Mouse (Mus musculus) embryo, embryonic 10.5 days (tissue): ENCODE results near the gene Gm37240.

ENCODE experiments used
- DNase-seq: peaks from one replicate; pipeline ENCODE4 v3.0.0-alpha.2; 2015; ENCODE audit warnings: low spot score

Gm37240 gene

GRCm38 (mm10) chr3:85827283-85827682, 60.0 kb downstream of the Gm37240 start:
- DNase-seq, result no peak

GRCm38 (mm10) chr3:85820839-85821548, 66.3 kb downstream of the Gm37240 start:
- no peak for DNase-seq

- no peak for DNase-seq
Observed at GRCm38 (mm10) chr3:85819319-85819718, 68.0 kb downstream of the Gm37240 start.

- no peak for DNase-seq
Observed at GRCm38 (mm10) chr3:85817191-85817590, 70.1 kb downstream of the Gm37240 start, which contains the start of gene Fam160a1. Gene Fam160a1, minus strand, starts transcription at chr3:85817291.

- no peak for DNase-seq
Observed at GRCm38 (mm10) chr3:85814241-85814640, 73.1 kb downstream of the Gm37240 start.

- DNase-seq, result peak; percentile 35
Observed at GRCm38 (mm10) chr3:85813101-85814014, 74.0 kb downstream of the Gm37240 start.

GRCm38 (mm10) chr3:85812010-85812409, 75.3 kb downstream of the Gm37240 start:
- no peak for DNase-seq

GRCm38 (mm10) chr3:85793166-85793565, 94.2 kb downstream of the Gm37240 start:
- no peak for DNase-seq

GRCm38 (mm10) chr3:85789748-85790147, 97.6 kb downstream of the Gm37240 start:
- no peak for DNase-seq

- DNase-seq, result no peak
Observed at GRCm38 (mm10) chr3:85786501-85786900, 100.8 kb downstream of the Gm37240 start.

GRCm38 (mm10) chr3:85780906-85781305, 106.4 kb downstream of the Gm37240 start:
- no peak for DNase-seq

- DNase-seq, result no peak
Observed at GRCm38 (mm10) chr3:85780332-85780731, 107.0 kb downstream of the Gm37240 start.

- no peak for DNase-seq
Observed at GRCm38 (mm10) chr3:85777841-85778240, 109.5 kb downstream of the Gm37240 start.

- DNase-seq, result no peak
Observed at GRCm38 (mm10) chr3:85777356-85777755, 110.0 kb downstream of the Gm37240 start.

- no peak for DNase-seq
Observed at GRCm38 (mm10) chr3:85776707-85777106, 110.6 kb downstream of the Gm37240 start.

- no peak for DNase-seq
Observed at GRCm38 (mm10) chr3:85776126-85776525, 111.2 kb downstream of the Gm37240 start.

GRCm38 (mm10) chr3:85773886-85774285, 113.4 kb downstream of the Gm37240 start:
- DNase-seq, result no peak

GRCm38 (mm10) chr3:85773425-85773824, 113.9 kb downstream of the Gm37240 start:
- DNase-seq, result peak; percentile 44

- no peak for DNase-seq
Observed at GRCm38 (mm10) chr3:85764937-85765337, 122.4 kb downstream of the Gm37240 start.

- no peak for DNase-seq
Observed at GRCm38 (mm10) chr3:85764008-85764834, 123.1 kb downstream of the Gm37240 start.

- no peak for DNase-seq
Observed at GRCm38 (mm10) chr3:85757944-85758343, 129.4 kb downstream of the Gm37240 start.

GRCm38 (mm10) chr3:85757435-85757834, 129.9 kb downstream of the Gm37240 start:
- DNase-seq, result no peak
